Mouse (Mus musculus) embryo, embryonic 10 days (tissue): ENCODE data around the gene Pigr.

Experiments used
- DNase-seq: peaks from one replicate; pipeline ENCODE4 v3.0.0-alpha.2; 2015; ENCODE audit warnings: low spot score

Gene Pigr

DNA sequence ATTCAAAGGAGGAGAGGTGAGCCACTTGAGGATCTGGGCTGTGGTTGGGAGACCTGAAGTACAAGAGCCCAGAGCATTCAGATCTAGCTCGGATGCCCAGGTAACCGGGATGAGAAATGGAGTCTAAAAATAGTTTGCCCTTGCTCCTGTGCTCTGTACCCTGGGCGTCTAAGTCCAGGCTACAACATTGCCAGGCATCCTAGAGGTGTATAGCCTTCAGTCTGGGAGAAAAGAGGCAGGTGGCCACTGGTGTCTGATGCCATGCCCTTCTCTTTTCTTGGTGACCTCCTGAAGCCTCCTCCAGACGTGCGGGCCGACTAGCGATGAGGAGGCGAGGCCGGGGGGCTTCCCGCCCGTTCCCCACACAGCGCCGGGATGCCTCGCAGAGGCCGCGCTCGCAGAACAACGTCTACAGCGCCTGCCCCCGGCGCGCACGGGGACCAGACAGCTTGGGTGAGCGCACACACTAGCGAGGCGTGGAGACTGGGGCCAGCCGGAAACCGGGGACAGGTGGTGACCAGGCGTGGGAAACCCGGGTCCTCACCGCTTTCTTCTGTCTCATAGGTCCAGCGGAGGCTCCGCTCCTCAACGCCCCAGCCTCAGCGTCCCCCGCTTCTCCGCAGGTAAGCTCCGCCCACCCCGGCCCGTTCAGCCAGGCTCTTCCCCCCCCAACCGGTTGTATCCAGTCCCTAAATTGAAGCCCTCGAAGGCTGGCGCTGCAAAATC, 51.6 kb downstream of the Pigr start:
- DNase-seq, result peak; percentile 54

GRCm38 (mm10) chr1:130879927-130880326, 53.4 kb downstream of the Pigr start:
- DNase-seq, result no peak

- no peak for DNase-seq
These were observed 56.7 kb downstream of the Pigr start for GRCm38 (mm10) chr1:130883146-130883545.

GRCm38 (mm10) chr1:130887354-130887753, 60.9 kb downstream of the Pigr start, which contains the start of gene Il24:
Gene Il24, minus strand, starts transcription at chr1:130887454.
- DNase-seq, result no peak

- DNase-seq, result no peak
These were observed 66.0 kb downstream of the Pigr start for GRCm38 (mm10) chr1:130892446-130892845.

- no peak for DNase-seq
These were observed 67.0 kb downstream of the Pigr start for GRCm38 (mm10) chr1:130893329-130894040.

DNA sequence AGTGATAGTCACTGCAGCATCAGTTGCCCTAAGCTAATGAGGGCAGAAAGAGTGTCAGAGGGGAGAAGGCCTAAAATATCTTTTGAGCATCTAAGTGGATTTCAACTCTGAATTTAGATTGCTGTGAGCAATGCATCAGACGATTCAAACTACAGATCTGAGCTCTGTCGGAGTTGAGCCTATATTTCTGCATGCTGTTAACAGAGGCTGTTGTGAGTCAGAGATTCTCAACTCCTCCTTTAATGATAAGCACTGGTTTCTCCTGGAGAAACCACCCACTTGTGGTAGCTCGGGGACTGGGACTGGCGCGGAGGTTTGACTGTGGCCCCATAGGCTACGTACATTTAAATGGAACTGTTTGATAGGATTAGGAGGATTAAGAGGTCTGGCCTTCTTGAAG, 68.0 kb downstream of the Pigr start:
- DNase-seq, result no peak
